Mouse (Mus musculus) hindbrain, embryonic 16.5 days (tissue): ENCODE measurements around the gene Surf2. TPM values are rescaled to one million over a fixed set of nuclear protein-coding genes. Genes with fewer than 3 reads are reported as not detected.

Source experiments
- ATAC-seq: fragments of 200-750 bp; cut with Nextera tagmentation; 2 replicates; pipeline ENCODE4 v1.8.0; 2017; ENCODE audit warnings: moderate TSS enrichment, moderate library complexity
- H3K27ac ChIP-seq: fragments of 300-500 bp; sonication (generic); 2 replicates; pipeline ENCODE4 v1.5.1; 2014; ENCODE audit warnings: low read depth, mild to moderate bottlenecking, control low read depth, low read length, moderate library complexity
- H3K27me3 ChIP-seq: fragments of 300-500 bp; sonication (generic); replicated peaks from 2 replicates; pipeline ENCODE4 v1.6.1; 2014; ENCODE audit warnings: low read length; ENCODE audit not compliant: control insufficient read depth, insufficient read depth
- H3K36me3 ChIP-seq: fragments of 300-500 bp; sonication (generic); 2 replicates; pipeline ENCODE4 v1.6.1; 2014; ENCODE audit warnings: mild to moderate bottlenecking, low read length, moderate library complexity, mixed read lengths; ENCODE audit not compliant: control insufficient read depth, insufficient read depth
- H3K4me1 ChIP-seq: fragments of 300-500 bp; sonication (generic); 2 replicates; pipeline ENCODE4 v1.6.1; 2014; ENCODE audit warnings: low read depth, low read length; ENCODE audit not compliant: control insufficient read depth, insufficient read depth
- H3K4me2 ChIP-seq: fragments of 300-500 bp; sonication (generic); 2 replicates; pipeline ENCODE4 v1.6.1; 2014; ENCODE audit warnings: mild to moderate bottlenecking, low read length, control low read depth, moderate library complexity
- H3K4me3 ChIP-seq: fragments of 300-500 bp; sonication (generic); 2 replicates; pipeline ENCODE4 v1.5.1; 2014; ENCODE audit warnings: mild to moderate bottlenecking, low read length, control low read depth, moderate library complexity
- H3K9ac ChIP-seq: fragments of 300-500 bp; sonication (generic); 2 replicates; pipeline ENCODE4 v1.6.1; 2014; ENCODE audit warnings: low read depth, mild to moderate bottlenecking, control low read depth, low read length, moderate library complexity
- H3K9me3 ChIP-seq: fragments of 300-500 bp; sonication (generic); 2 replicates; pipeline ENCODE4 v1.6.1; 2014; ENCODE audit warnings: mild to moderate bottlenecking, low read length, moderate library complexity; ENCODE audit not compliant: control insufficient read depth
- WGBS: fragments of 180-500 bp; shearing (Covaris S2); extraction: QIAGEN DNeasy Blood & Tissue Kit; methylation state at CpG from one replicate; pipeline ENCODE4 v1.1.7; 2014; 5-methylcytosine and 5-hydroxymethylcytosine counted together
- polyA plus RNA-seq: library from polyadenylated mRNA; unstranded; fragments of >200 nt; fragmentation: Nextera tagmentation; extraction: Ambion mirVana; gene quantifications from 2 replicates; pipeline ENCODE4 v1.2.1, GENCODE M21; 2015

Gene Surf2
- polyA plus RNA-seq, 1 experiment from 2014 or later = 55.8 TPM

GRCm38 (mm10) chr2:26967262-26967661, 51.1 kb downstream of the Surf2 start:
- Histone ChIP-seq H3K4me2 (no peak overlapping the region), H3K27ac (no peak overlapping the region), H3K9me3 (no peaks in the 10 kb centered on the region), H3K36me3 (0 out of 2 replicates have a peak, but pooled peaks cover under 1% of the 10 kb centered on the region), H3K4me3 (no peak overlapping the region), H3K9ac (no peak overlapping the region), H3K4me1 (peaks cover 15% of the 10 kb centered on the region), H3K27me3 (no peaks in the 10 kb centered on the region)
- ATAC-seq = no peak
- WGBS = 83% methylated on average over 2 of the region's 2 CpGs

Other genes with a start within 250 kb of the Surf2 start
- not detected in 2 replicates for gene Lcn4, start 245.1 kb upstream of the Surf2 start, polyA plus RNA-seq
- not detected in 2 replicates for gene Abo, start 51.4 kb upstream of the Surf2 start, polyA plus RNA-seq
- gene Surf6, start 13.5 kb upstream of the Surf2 start, polyA plus RNA-seq = 31.1 and 32.2 TPM in 2 replicates
- gene Med22, start 5.7 kb upstream of the Surf2 start, polyA plus RNA-seq = 119 and 124 TPM in 2 replicates
- 341 and 368 TPM in 2 replicates for gene Rpl7a, start 5.6 kb upstream of the Surf2 start, polyA plus RNA-seq
- gene Surf1, start 163 bp downstream of the Surf2 start, polyA plus RNA-seq = 87.3 and 98.9 TPM in 2 replicates
- gene Surf4, start 17.6 kb downstream of the Surf2 start, polyA plus RNA-seq = 110 and 121 TPM in 2 replicates
- gene Stkld1, start 17.7 kb downstream of the Surf2 start, polyA plus RNA-seq = 0.06 and 0.14 TPM in 2 replicates
- 39.6 and 41.0 TPM in 2 replicates for gene Rexo4, start 48.0 kb downstream of the Surf2 start, polyA plus RNA-seq
- gene Adamts13, start 57.0 kb downstream of the Surf2 start, polyA plus RNA-seq = 0.29 TPM in 1 of 2 replicates, not detected in the other
- gene Cacfd1, start 93.6 kb downstream of the Surf2 start, polyA plus RNA-seq = 103 TPM in 2 replicates
- 18.0 and 21.6 TPM in 2 replicates for gene Slc2a6, start 111.6 kb downstream of the Surf2 start, polyA plus RNA-seq
- gene Mymk, start 155.8 kb downstream of the Surf2 start, polyA plus RNA-seq = 0.21 and 3.5 TPM in 2 replicates
- 9.6 and 11.8 TPM in 2 replicates for gene Adamtsl2, start 163.0 kb downstream of the Surf2 start, polyA plus RNA-seq
- 10.2 and 10.3 TPM in 2 replicates for gene Fam163b, start 226.1 kb downstream of the Surf2 start, polyA plus RNA-seq
- 4.9 and 5.8 TPM in 2 replicates for gene Dbh, start 248.9 kb downstream of the Surf2 start, polyA plus RNA-seq